Mouse (Mus musculus) hindbrain, embryonic 10.5 days (tissue): ENCODE data around the gene Slc37a3. TPM values are rescaled to one million over a fixed set of nuclear protein-coding genes. Genes with fewer than 3 reads are reported as not detected.
A peak's percentile ranks its signal among the peaks of the same experiment; 100 is the strongest.
"Not testable (repeated sequence)": the region's sequence is repeated elsewhere in the genome, so short reads cannot be mapped to it uniquely, and the experiment has no call there.

Source experiments
- DNase-seq: peaks from one replicate; pipeline ENCODE4 v3.0.0-alpha.2; 2017; ENCODE audit warnings: low spot score
- H3K27ac ChIP-seq: fragments of 300-500 bp; sonication (generic); 2 replicates; pipeline ENCODE4 v1.5.1; 2016; ENCODE audit warnings: mild to moderate bottlenecking, moderate library complexity
- H3K27me3 ChIP-seq: fragments of 300-500 bp; sonication (generic); 2 replicates; pipeline ENCODE4 v1.6.1; 2016; ENCODE audit warnings: mild to moderate bottlenecking; ENCODE audit not compliant: poor library complexity, insufficient read depth, severe bottlenecking
- H3K36me3 ChIP-seq: fragments of 300-500 bp; sonication (generic); 2 replicates; pipeline ENCODE4 v1.6.1; 2016; ENCODE audit warnings: mild to moderate bottlenecking, moderate library complexity
- H3K4me1 ChIP-seq: fragments of 300-500 bp; sonication (generic); replicated peaks from 2 replicates; pipeline ENCODE4 v1.6.1; 2016; ENCODE audit warnings: mild to moderate bottlenecking
- H3K4me3 ChIP-seq: fragments of 300-500 bp; sonication (generic); 2 replicates; pipeline ENCODE4 v1.5.1; 2016; ENCODE audit warnings: mild to moderate bottlenecking, moderate library complexity
- H3K9me3 ChIP-seq: fragments of 300-500 bp; sonication (generic); 2 replicates; pipeline ENCODE4 v1.6.1; 2016; ENCODE audit warnings: mild to moderate bottlenecking, moderate library complexity
- WGBS: fragments of 180-500 bp; shearing (Covaris S2); methylation state at CpG from one replicate; pipeline ENCODE4 v1.1.7; 2016; 5-methylcytosine and 5-hydroxymethylcytosine counted together
- polyA plus RNA-seq: library from polyadenylated mRNA; unstranded; fragments of >200 nt; fragmentation: Nextera tagmentation; extraction: Ambion mirVana; gene quantifications from 2 replicates; pipeline ENCODE4 v1.2.1, GENCODE M21; 2016

Gene Slc37a3
- polyA plus RNA-seq, 1 experiment from 2014 or later = 51.5 TPM

- 74% methylated on average over 7 of the region's 7 CpGs for WGBS
Observed at GRCm38 (mm10) chr6:39372727-39373126, 4.7 kb downstream of the Slc37a3 start.

GRCm38 (mm10) chr6:39372042-39372441, 5.4 kb downstream of the Slc37a3 start:
- no peak for DNase-seq
- no peaks in the 10 kb centered on the region for H3K9me3 ChIP-seq
- peaks cover 32% of the 10 kb centered on the region for H3K36me3 ChIP-seq
- H3K27ac ChIP-seq = no peak overlapping the region
- peaks cover 24% of the 10 kb centered on the region for H3K4me1 ChIP-seq
- no peaks in the 10 kb centered on the region for H3K27me3 ChIP-seq
- no peak overlapping the region for H3K4me3 ChIP-seq

More at GRCm38 (mm10) chr6:39372727-39373126, 4.7 kb downstream of the Slc37a3 start:
- Histone ChIP-seq H3K27me3 (no peaks in the 10 kb centered on the region), H3K4me1 (peaks cover 27% of the 10 kb centered on the region), H3K9me3 (no peaks in the 10 kb centered on the region), H3K27ac (peak overlapping the region; percentile 6; the same call in 1 of the 2 replicates), H3K4me3 (no peak overlapping the region), H3K36me3 (peaks cover 25% of the 10 kb centered on the region)
- DNase-seq = no peak

- no peak for DNase-seq
- Histone ChIP-seq H3K4me1 (peaks cover 8% of the 10 kb centered on the region; the same call in 1 of the 2 replicates), H3K27ac (no peak overlapping the region), H3K36me3 (peaks cover 49% of the 10 kb centered on the region), H3K4me3 (no peak overlapping the region), H3K27me3 (no peaks in the 10 kb centered on the region), H3K9me3 (no peaks in the 10 kb centered on the region)
- 92% methylated on average over 3 of the region's 3 CpGs for WGBS
Observed at GRCm38 (mm10) chr6:39369631-39370030, 7.8 kb downstream of the Slc37a3 start.

GRCm38 (mm10) chr6:39362684-39363083, 14.8 kb downstream of the Slc37a3 start:
- peaks cover 84% of the 10 kb centered on the region for H3K36me3 ChIP-seq
- no peak overlapping the region for H3K4me3 ChIP-seq
- H3K27me3 ChIP-seq = no peaks in the 10 kb centered on the region
- H3K9me3 ChIP-seq = no peaks in the 10 kb centered on the region
- no peaks in the 10 kb centered on the region for H3K4me1 ChIP-seq
- H3K27ac ChIP-seq = no peak overlapping the region
- 92% methylated on average over 2 of the region's 2 CpGs for WGBS
- no peak for DNase-seq

- not testable (repeated sequence) for H3K9me3 ChIP-seq, H3K27me3 ChIP-seq, H3K4me3 ChIP-seq, H3K27ac ChIP-seq, H3K4me1 ChIP-seq, DNase-seq
- 95% methylated on average over 9 of the region's 9 CpGs for WGBS
- peaks cover 86% of the 10 kb centered on the region for H3K36me3 ChIP-seq
Observed at GRCm38 (mm10) chr6:39359207-39359606, 18.3 kb downstream of the Slc37a3 start.

GRCm38 (mm10) chr6:39348946-39349345, 28.5 kb downstream of the Slc37a3 start:
- peak overlapping the region; percentile 94 for H3K27ac ChIP-seq
- no peaks in the 10 kb centered on the region for H3K27me3 ChIP-seq
- 63% methylated on average over 6 of the region's 6 CpGs for WGBS
- peaks cover 67% of the 10 kb centered on the region for H3K36me3 ChIP-seq
- DNase-seq = peak; percentile 17
- H3K4me1 ChIP-seq = peaks cover 58% of the 10 kb centered on the region
- no peaks in the 10 kb centered on the region for H3K9me3 ChIP-seq
- H3K4me3 ChIP-seq = no peak overlapping the region

GRCm38 (mm10) chr6:39347880-39348814, 29.3 kb downstream of the Slc37a3 start:
- H3K27me3 ChIP-seq = no peaks in the 10 kb centered on the region
- H3K9me3 ChIP-seq = no peaks in the 10 kb centered on the region
- WGBS = 15% methylated on average over 4 of the region's 4 CpGs
- DNase-seq = peak; percentile 48
- peaks cover 67% of the 10 kb centered on the region for H3K36me3 ChIP-seq
- no peak overlapping the region for H3K4me3 ChIP-seq
- H3K27ac ChIP-seq = peak overlapping the region; percentile 94
- peaks cover 58% of the 10 kb centered on the region for H3K4me1 ChIP-seq

- Histone ChIP-seq H3K36me3 (peaks cover 69% of the 10 kb centered on the region), H3K4me1 (peaks cover 58% of the 10 kb centered on the region), H3K27me3 (no peaks in the 10 kb centered on the region), H3K4me3 (peak overlapping the region; percentile 7; the same call in 1 of the 2 replicates), H3K27ac (peak overlapping the region; percentile 94), H3K9me3 (no peaks in the 10 kb centered on the region)
- peak; percentile 65 for DNase-seq
- 20% methylated on average over 15 of the region's 15 CpGs for WGBS
Observed at GRCm38 (mm10) chr6:39346991-39347501, 30.4 kb downstream of the Slc37a3 start.

- H3K4me1 ChIP-seq = peaks cover 58% of the 10 kb centered on the region
- no peaks in the 10 kb centered on the region for H3K9me3 ChIP-seq
- no peaks in the 10 kb centered on the region for H3K27me3 ChIP-seq
- WGBS = 33% methylated on average over 7 of the region's 7 CpGs
- DNase-seq = peak; percentile 29
- peak overlapping the region; percentile 94 for H3K27ac ChIP-seq
- H3K4me3 ChIP-seq = peak overlapping the region; percentile 13; the same call in 1 of the 2 replicates
- H3K36me3 ChIP-seq = peaks cover 64% of the 10 kb centered on the region
Observed at GRCm38 (mm10) chr6:39345430-39345829, 32.0 kb downstream of the Slc37a3 start.

GRCm38 (mm10) chr6:39344020-39344419, 33.5 kb downstream of the Slc37a3 start:
- no peaks in the 10 kb centered on the region for H3K27me3 ChIP-seq
- H3K27ac ChIP-seq = no peak overlapping the region; the same call in 1 of the 2 replicates
- H3K4me3 ChIP-seq = no peak overlapping the region
- H3K9me3 ChIP-seq = no peaks in the 10 kb centered on the region
- peaks cover 59% of the 10 kb centered on the region for H3K36me3 ChIP-seq
- DNase-seq = peak; percentile 85
- WGBS = 28% methylated on average over 12 of the region's 12 CpGs
- peaks cover 50% of the 10 kb centered on the region for H3K4me1 ChIP-seq

GRCm38 (mm10) chr6:39341798-39342197, 35.7 kb downstream of the Slc37a3 start:
- no peak for DNase-seq
- WGBS = 82% methylated on average over 2 of the region's 2 CpGs
- Histone ChIP-seq H3K4me1 (peaks cover 28% of the 10 kb centered on the region), H3K9me3 (no peaks in the 10 kb centered on the region), H3K36me3 (peaks cover 77% of the 10 kb centered on the region), H3K4me3 (no peak overlapping the region), H3K27me3 (no peaks in the 10 kb centered on the region), H3K27ac (no peak overlapping the region)

- 89% methylated on average over 8 of the region's 8 CpGs for WGBS
- Histone ChIP-seq H3K27ac (no peak overlapping the region), H3K36me3 (peaks cover 86% of the 10 kb centered on the region), H3K4me3 (no peak overlapping the region), H3K4me1 (0 out of 2 replicates have a peak, but pooled peaks cover 4% of the 10 kb centered on the region), H3K9me3 (no peaks in the 10 kb centered on the region), H3K27me3 (no peaks in the 10 kb centered on the region)
- no peak for DNase-seq
Observed at GRCm38 (mm10) chr6:39338359-39338758, 39.1 kb downstream of the Slc37a3 start.

- no peak for DNase-seq
- Histone ChIP-seq H3K4me1 (0 out of 2 replicates have a peak, but pooled peaks cover 4% of the 10 kb centered on the region), H3K36me3 (peaks cover 82% of the 10 kb centered on the region), H3K27ac (no peak overlapping the region), H3K9me3 (no peaks in the 10 kb centered on the region), H3K27me3 (no peaks in the 10 kb centered on the region), H3K4me3 (no peak overlapping the region)
- WGBS = 92% methylated on average over 3 of the region's 3 CpGs
Observed at GRCm38 (mm10) chr6:39334873-39335272, 42.6 kb downstream of the Slc37a3 start.
